Mouse (Mus musculus) heart, postnatal 0 days (tissue): ENCODE measurements at regions not wholly inside any gene's neighbourhood (a gene's known extent, or its start where the extent isn't known, plus 50 kb on each side); places are given as distances from the start of the nearest gene placed in this dataset.

Experiments used
- ATAC-seq: fragments of 200-750 bp; cut with Nextera tagmentation; 2 replicates; pipeline ENCODE4 v1.8.0; 2017; ENCODE audit warnings: low read depth, moderate number of reproducible peaks, moderate library complexity; ENCODE audit not compliant: insufficient read depth
- DNase-seq: peaks from one replicate; pipeline ENCODE4 v3.0.0-alpha.2; 2016; ENCODE audit warnings: low spot score
- H3K27ac ChIP-seq: fragments of 300-500 bp; sonication (generic); 2 replicates; pipeline ENCODE4 v1.5.1; 2014; ENCODE audit warnings: low read depth, mild to moderate bottlenecking
- H3K27me3 ChIP-seq: fragments of 300-500 bp; sonication (generic); 2 replicates; pipeline ENCODE4 v1.6.1; 2014; ENCODE audit warnings: low read length, mixed read lengths; ENCODE audit not compliant: control insufficient read depth, insufficient read depth
- H3K36me3 ChIP-seq: fragments of 300-500 bp; sonication (generic); replicated peaks from 2 replicates; pipeline ENCODE4 v1.6.1; 2014; ENCODE audit warnings: low read length, mixed read lengths; ENCODE audit not compliant: control insufficient read depth, insufficient read depth
- H3K4me1 ChIP-seq: fragments of 300-500 bp; sonication (generic); 2 replicates; pipeline ENCODE4 v1.6.1; 2014; ENCODE audit warnings: antibody characterized with exemption; ENCODE audit not compliant: control insufficient read depth, insufficient read depth
- H3K4me2 ChIP-seq: fragments of 300-500 bp; sonication (generic); 2 replicates; pipeline ENCODE4 v1.6.1; 2014; ENCODE audit warnings: low read depth, mild to moderate bottlenecking, low read length, moderate library complexity
- H3K4me3 ChIP-seq: fragments of 300-500 bp; sonication (generic); 2 replicates; pipeline ENCODE4 v1.5.1; 2014; ENCODE audit warnings: low read depth, low read length
- H3K9ac ChIP-seq: fragments of 300-500 bp; sonication (generic); replicated peaks from 2 replicates; pipeline ENCODE4 v1.6.1; 2014; ENCODE audit warnings: low read depth, low read length, mixed read lengths
- H3K9me3 ChIP-seq: fragments of 300-500 bp; sonication (generic); replicated peaks from 2 replicates; pipeline ENCODE4 v1.6.1; 2016; ENCODE audit warnings: low read length; ENCODE audit not compliant: control insufficient read depth
- CTCF ChIP-seq: IDR thresholded peaks from 2 replicates; pipeline ENCODE4 v1.5.1; 2016; ENCODE audit warnings: antibody characterized with exemption, control low read depth, low read depth
- EP300 ChIP-seq: IDR thresholded peaks from 2 replicates; pipeline ENCODE4 v1.6.1; 2016; ENCODE audit warnings: antibody characterized with exemption, low read depth
- WGBS: fragments of 180-500 bp; shearing (Covaris S2); extraction: QIAGEN DNeasy Blood & Tissue Kit; methylation state at CpG from one replicate; pipeline ENCODE4 v1.1.7; 2014; 5-methylcytosine and 5-hydroxymethylcytosine counted together

DNA sequence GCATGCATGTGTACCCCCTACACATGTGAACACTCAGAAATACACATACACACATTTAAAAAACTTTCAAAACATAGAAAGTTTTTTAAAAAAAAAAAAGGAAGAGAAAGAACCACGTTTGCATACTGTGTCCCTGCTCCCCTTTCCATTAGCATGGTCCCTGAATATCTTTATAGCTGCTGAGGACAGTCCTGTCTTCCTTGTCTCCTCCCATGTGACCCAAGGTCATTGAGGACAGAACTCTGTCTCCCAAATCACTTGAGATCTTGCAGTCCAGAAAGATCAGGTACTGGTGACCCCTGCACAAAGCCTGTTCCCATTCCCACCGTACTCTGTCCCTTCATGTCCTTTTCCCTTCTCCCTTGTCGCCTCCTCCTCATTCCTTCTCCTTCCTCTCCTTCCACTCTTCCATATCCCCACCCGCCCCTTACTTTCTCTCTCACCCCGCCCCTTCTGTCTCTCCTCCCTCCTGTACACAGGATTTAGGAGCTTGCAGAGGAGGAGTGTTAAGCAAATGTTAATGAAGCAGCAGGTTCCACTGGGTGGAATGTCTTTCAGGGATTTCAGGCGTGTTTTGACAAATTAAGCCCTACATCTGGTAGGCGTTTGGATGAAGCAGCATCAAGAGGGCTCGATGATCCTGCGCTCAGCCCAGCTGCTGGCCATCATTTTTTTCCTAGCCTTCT is 125.6 kb downstream of the Cxcl12 start:
- TF ChIP-seq CTCF (no peak), EP300 (no peak)
- no peak for DNase-seq
- no peaks in the 10 kb centered on the region for H3K9me3 ChIP-seq
- no peak overlapping the region for H3K4me3 ChIP-seq
- 62% methylated on average over 9 of the region's 9 CpGs for WGBS
- H3K9ac ChIP-seq, result no peak overlapping the region
- ATAC-seq, result no peak
- no peaks in the 10 kb centered on the region for H3K27me3 ChIP-seq
- H3K27ac ChIP-seq, result no peak overlapping the region
- H3K4me2 ChIP-seq, result no peak overlapping the region
- no peaks in the 10 kb centered on the region for H3K36me3 ChIP-seq
- H3K4me1 ChIP-seq, result no peaks in the 10 kb centered on the region

DNA sequence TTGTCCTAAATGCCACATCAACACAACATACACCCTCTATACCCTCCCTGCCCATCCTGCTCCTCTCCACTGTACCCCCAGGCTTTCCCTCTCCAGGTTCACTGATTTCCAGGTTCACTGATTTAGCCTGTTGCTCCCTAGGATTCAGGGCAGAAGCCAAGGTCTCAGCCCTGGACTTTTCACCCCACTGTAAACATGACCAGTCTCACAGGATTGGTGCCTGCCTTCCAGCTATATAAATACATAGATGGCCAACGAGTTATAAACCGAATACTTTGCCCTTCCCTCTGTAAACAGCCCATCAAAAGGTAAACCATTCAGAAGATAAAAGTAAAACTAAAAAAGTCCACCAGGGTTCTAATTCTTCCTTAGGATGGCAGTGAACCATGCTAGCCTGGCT is 129.6 kb downstream of the Cxcl12 start:
- no peak for TF ChIP-seq CTCF
- no peak for TF ChIP-seq EP300
- 94% methylated on average over 2 of the region's 2 CpGs for WGBS
- H3K9ac ChIP-seq, result no peak overlapping the region
- no peak overlapping the region for H3K27ac ChIP-seq
- no peaks in the 10 kb centered on the region for H3K9me3 ChIP-seq
- no peaks in the 10 kb centered on the region for H3K4me1 ChIP-seq
- H3K27me3 ChIP-seq, result no peaks in the 10 kb centered on the region
- H3K4me2 ChIP-seq, result no peak overlapping the region
- DNase-seq (no peak), ATAC-seq (no peak)
- no peak overlapping the region for H3K4me3 ChIP-seq
- no peaks in the 10 kb centered on the region for H3K36me3 ChIP-seq

DNA sequence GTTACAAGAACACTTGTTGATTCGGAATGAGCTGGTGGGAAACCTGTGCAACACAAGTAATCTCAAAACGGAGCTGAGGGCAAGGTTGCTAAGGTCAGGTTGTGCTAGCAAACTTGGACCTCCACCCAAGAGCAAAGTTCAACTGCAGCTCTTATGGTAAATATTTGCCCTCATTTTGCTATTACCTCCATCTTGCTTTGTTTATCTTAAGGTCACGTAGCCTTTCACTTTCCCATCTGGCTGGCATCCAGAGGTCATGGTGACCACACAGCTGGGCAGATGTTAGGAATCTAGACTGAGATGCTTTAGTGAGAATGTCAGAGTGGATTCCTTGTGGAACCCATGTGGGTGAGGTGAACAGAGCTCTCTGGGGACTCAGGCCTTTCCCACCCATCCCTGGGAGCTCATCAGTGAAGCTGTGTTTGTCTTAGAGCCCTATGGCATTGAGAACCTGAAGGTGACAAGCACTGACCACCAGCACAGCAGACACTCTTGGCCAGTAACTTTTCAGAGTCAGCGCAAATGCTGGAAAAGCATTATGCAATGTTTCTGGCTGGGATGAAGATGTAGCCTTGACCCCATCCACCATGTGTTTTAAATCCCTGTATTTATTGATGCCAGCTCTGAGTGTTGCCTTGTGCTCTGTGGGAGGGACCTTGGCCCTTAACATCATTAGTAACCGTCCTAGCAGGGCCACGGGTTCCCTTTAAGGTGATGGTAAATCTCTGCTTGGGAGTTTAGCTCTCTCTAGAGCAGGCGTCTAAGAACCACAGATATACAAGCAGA is 131.4 kb downstream of the Cxcl12 start:
- H3K4me2 ChIP-seq, result no peak overlapping the region
- no peak for ATAC-seq
- no peak for TF ChIP-seq CTCF
- no peak for TF ChIP-seq EP300
- WGBS, result 77% methylated on average over 7 of the region's 7 CpGs
- no peaks in the 10 kb centered on the region for H3K9me3 ChIP-seq
- no peak for DNase-seq
- no peak overlapping the region for H3K4me3 ChIP-seq
- H3K9ac ChIP-seq, result no peak overlapping the region
- H3K36me3 ChIP-seq, result no peaks in the 10 kb centered on the region
- no peaks in the 10 kb centered on the region for H3K27me3 ChIP-seq
- no peaks in the 10 kb centered on the region for H3K4me1 ChIP-seq
- H3K27ac ChIP-seq, result no peak overlapping the region

DNA sequence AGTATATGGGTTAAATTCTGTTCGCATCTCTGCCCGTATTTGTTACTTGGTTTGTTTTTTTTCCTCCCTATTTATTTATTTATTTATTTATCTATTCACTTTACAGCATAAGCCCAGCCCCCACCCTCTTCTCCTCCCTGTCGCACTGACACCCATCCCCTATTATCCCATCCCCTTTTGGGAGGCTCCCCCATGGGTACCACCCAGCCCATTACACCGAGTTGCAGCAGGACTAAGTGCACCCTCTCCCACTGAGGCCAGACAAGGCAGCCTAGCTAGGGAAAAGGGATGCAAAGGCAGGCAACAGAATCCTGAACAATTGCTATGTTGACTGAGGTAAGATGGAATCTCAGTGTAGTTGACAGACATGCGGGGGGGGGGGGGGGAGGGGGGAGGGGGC is 135.0 kb downstream of the Cxcl12 start:
- 58% methylated on average over 5 of the region's 5 CpGs for WGBS
- TF ChIP-seq EP300 (no peak), CTCF (no peak)
- Histone ChIP-seq H3K27me3 (no peaks in the 10 kb centered on the region), H3K36me3 (no peaks in the 10 kb centered on the region), H3K4me1 (0 out of 2 replicates have a peak, but pooled peaks cover under 1% of the 10 kb centered on the region), H3K27ac (no peak overlapping the region), H3K9ac (no peak overlapping the region), H3K4me3 (no peak overlapping the region), H3K4me2 (no peak overlapping the region), H3K9me3 (no peaks in the 10 kb centered on the region)
- DNase-seq (no peak), ATAC-seq (no peak)

DNA sequence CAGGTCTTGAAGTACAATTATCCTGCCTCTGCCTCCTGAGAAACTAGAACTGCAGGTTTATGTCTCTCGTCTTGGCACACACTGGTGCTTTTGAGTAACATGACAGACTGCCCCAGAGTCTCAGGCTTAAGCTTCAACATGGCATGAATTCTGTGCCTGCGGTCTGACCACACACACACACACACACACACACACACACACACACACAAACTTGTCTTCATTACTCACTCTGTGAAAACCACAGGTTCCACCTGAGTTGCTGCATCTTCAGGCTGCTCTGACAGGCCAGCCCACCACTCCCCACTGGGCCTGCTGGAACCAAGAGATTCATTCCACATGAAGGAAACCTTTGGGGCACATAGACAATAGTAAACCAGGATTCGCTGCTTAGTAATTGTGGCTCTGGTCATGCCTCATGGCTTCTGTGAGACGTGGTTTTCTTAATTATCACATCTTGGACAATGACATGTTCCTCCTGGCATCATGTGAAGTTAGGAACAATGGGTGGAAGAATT is 137.5 kb downstream of the Cxcl12 start:
- ATAC-seq (no peak), DNase-seq (no peak)
- Histone ChIP-seq H3K9me3 (no peaks in the 10 kb centered on the region), H3K27me3 (no peaks in the 10 kb centered on the region), H3K27ac (no peak overlapping the region), H3K4me2 (no peak overlapping the region), H3K4me1 (0 out of 2 replicates have a peak, but pooled peaks cover 5% of the 10 kb centered on the region), H3K9ac (no peak overlapping the region), H3K4me3 (no peak overlapping the region), H3K36me3 (no peaks in the 10 kb centered on the region)
- 85% methylated on average over 4 of the region's 4 CpGs for WGBS
- TF ChIP-seq EP300, result no peak
- no peak for TF ChIP-seq CTCF

DNA sequence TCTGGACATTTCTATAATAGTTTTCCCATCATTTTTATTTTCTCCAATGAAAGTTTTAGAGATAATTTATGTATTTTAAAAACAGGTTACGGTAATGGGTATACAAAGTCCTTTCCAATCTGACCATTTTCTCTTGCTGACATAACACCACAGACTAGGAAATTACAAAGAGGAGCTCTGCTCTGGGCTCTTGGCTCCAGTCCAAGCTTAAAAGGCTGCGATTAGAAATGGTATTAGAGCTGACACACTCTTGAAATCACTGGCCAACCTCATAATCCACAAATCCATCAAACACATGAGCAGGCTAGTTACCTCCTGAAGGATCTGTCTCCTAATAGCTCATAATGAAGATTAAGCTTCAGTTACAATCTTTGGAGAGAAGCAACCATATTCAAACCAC is 140.3 kb downstream of the Cxcl12 start:
- no peaks in the 10 kb centered on the region for H3K36me3 ChIP-seq
- H3K27ac ChIP-seq, result no peak overlapping the region
- H3K9ac ChIP-seq, result no peak overlapping the region
- ATAC-seq (no peak), DNase-seq (no peak)
- H3K4me1 ChIP-seq, result 0 out of 2 replicates have a peak, but pooled peaks cover 5% of the 10 kb centered on the region
- H3K4me3 ChIP-seq, result no peak overlapping the region
- 31% methylated on average over 2 of the region's 2 CpGs for WGBS
- no peaks in the 10 kb centered on the region for H3K9me3 ChIP-seq
- no peaks in the 10 kb centered on the region for H3K27me3 ChIP-seq
- TF ChIP-seq EP300, result no peak
- TF ChIP-seq CTCF, result no peak
- no peak overlapping the region for H3K4me2 ChIP-seq
